Mouse (Mus musculus) MEL (cell line): ENCODE data around the gene Grn.

ENCODE experiments used
- CHD2 ChIP-seq: IDR thresholded peaks from 2 replicates; pipeline ENCODE4 v1.6.1; 2011; ENCODE audit warnings: low read length, improper control_type of control experiment
- CTCF ChIP-seq, 3 experiments: IDR thresholded peaks in 2 of 3; conservative IDR thresholded peaks in 1 of 3; 2 replicates each; pipeline ENCODE4 v1.5.1; 2011 to 2012; ENCODE audit warnings: low read length in 3 of 3, low read depth in 2 of 3, mild to moderate bottlenecking in 2 of 3, improper control_type of control experiment in 1 of 3, inconsistent platforms in 1 of 3, mixed read lengths in 1 of 3, moderate library complexity in 1 of 3; ENCODE audit not compliant: control insufficient read depth in 1 of 3, insufficient read depth in 1 of 3, poor library complexity in 1 of 3, severe bottlenecking in 1 of 3
- ELF1 ChIP-seq: IDR thresholded peaks from 2 replicates; pipeline ENCODE4 v1.6.1; 2014; ENCODE audit warnings: low read depth, mild to moderate bottlenecking, inconsistent platforms, low read length, improper control_type of control experiment, moderate library complexity
- EP300 ChIP-seq, 2 experiments: IDR thresholded peaks; 2 replicates each; pipeline ENCODE4 v1.6.1; 2011; ENCODE audit warnings: improper control_type of control experiment in 2 of 2, low read length in 2 of 2, low read depth in 1 of 2, mild to moderate bottlenecking in 1 of 2
- GATA1 ChIP-seq: IDR thresholded peaks from 2 replicates; pipeline ENCODE4 v1.6.1; 2011; ENCODE audit warnings: low read depth, low read length, improper control_type of control experiment
- HCFC1 ChIP-seq: IDR thresholded peaks from 2 replicates; pipeline ENCODE4 v1.6.1; 2012; ENCODE audit warnings: low read depth, mild to moderate bottlenecking, inconsistent platforms, low read length, improper control_type of control experiment, moderate library complexity
- JUND ChIP-seq: IDR thresholded peaks from 2 replicates; pipeline ENCODE4 v1.6.1; 2011; ENCODE audit warnings: low read depth, mild to moderate bottlenecking, improper control_type of control experiment, low read length
- KAT2A ChIP-seq: conservative IDR thresholded peaks from 2 replicates; pipeline ENCODE4 v1.6.1; 2012; ENCODE audit warnings: low read depth, low read length, improper control_type of control experiment, inconsistent platforms
- MAX ChIP-seq: IDR thresholded peaks from 2 replicates; pipeline ENCODE4 v1.6.1; 2011; ENCODE audit warnings: low read length, improper control_type of control experiment
- POLR2A ChIP-seq, 2 experiments: IDR thresholded peaks; 2 replicates each; pipeline ENCODE4 v1.6.1; 2011 to 2012; ENCODE audit warnings: low read length in 2 of 2, mild to moderate bottlenecking in 2 of 2, control low read depth in 1 of 2, improper control_type of control experiment in 1 of 2, low read depth in 1 of 2, moderate library complexity in 1 of 2; ENCODE audit not compliant: control insufficient read depth in 1 of 2, insufficient read depth in 1 of 2, poor library complexity in 1 of 2
- POLR2AphosphoS5 ChIP-seq: IDR thresholded peaks from 2 replicates; pipeline ENCODE4 v1.6.1; 2012; ENCODE audit warnings: low read depth, borderline replicate concordance, mild to moderate bottlenecking, inconsistent platforms, low read length, moderate library complexity, mixed read lengths
- RCOR1 ChIP-seq: IDR thresholded peaks from 2 replicates; pipeline ENCODE4 v1.6.1; 2012; ENCODE audit warnings: low read depth, mild to moderate bottlenecking, inconsistent platforms, low read length, improper control_type of control experiment
- ZC3H11A ChIP-seq: IDR thresholded peaks from 2 replicates; pipeline ENCODE4 v1.6.1; 2012; ENCODE audit warnings: low read depth, mild to moderate bottlenecking, inconsistent platforms, low read length, improper control_type of control experiment
- ZNF384 ChIP-seq: IDR thresholded peaks from 2 replicates; pipeline ENCODE4 v1.6.1; 2012; ENCODE audit warnings: low read depth, mild to moderate bottlenecking, inconsistent platforms, low read length, improper control_type of control experiment

- TF ChIP-seq MAX: no peak
- TF ChIP-seq EP300 (IDR thresholded peaks at IDR 0.05; ENCODE audit: low read depth in 1 of 2, low read length in 2 of 2): no peak
- no peak for TF ChIP-seq GATA1
- no peak for TF ChIP-seq CTCF (IDR thresholded peaks at IDR 0.05 in 2 of 3, conservative IDR thresholded peaks at IDR 0.05 in 1 of 3; ENCODE audit: control insufficient read depth in 1 of 3, insufficient read depth in 1 of 3, low read depth in 2 of 3, low read length in 3 of 3, poor library complexity in 1 of 3, severe bottlenecking in 1 of 3)
- TF ChIP-seq HCFC1: no peak
- TF ChIP-seq JUND: no peak
- no peak for TF ChIP-seq CHD2
- no peak for TF ChIP-seq RCOR1
- no peak for TF ChIP-seq KAT2A
- no peak for TF ChIP-seq POLR2AphosphoS5
- TF ChIP-seq ZNF384: no peak
- no peak for TF ChIP-seq ELF1
- TF ChIP-seq ZC3H11A: no peak
- TF ChIP-seq POLR2A (IDR thresholded peaks at IDR 0.05; ENCODE audit: control insufficient read depth in 1 of 2, insufficient read depth in 1 of 2, low read depth in 1 of 2, low read length in 2 of 2, poor library complexity in 1 of 2): no peak
Observed at GRCm38 (mm10) chr11:102453131-102453530, 23.0 kb downstream of the Grn start.
